Mouse (Mus musculus) spleen, embryonic (tissue): ENCODE measurements around the gene Optc.

Source experiments
- CTCF ChIA-PET: fragments of 350-600 bp; sonication (Branson Sonifier 250); formaldehyde crosslinking; loops from one replicate; lab custom pipeline; 2022; lab: Charles Lee

Optc gene

GRCm38 (mm10) chr1:133907949-133908658 is at the start of gene Optc:
Gene Optc, minus strand, starts transcription at chr1:133907999.
- CTCF ChIA-PET: no interaction called here

DNA sequence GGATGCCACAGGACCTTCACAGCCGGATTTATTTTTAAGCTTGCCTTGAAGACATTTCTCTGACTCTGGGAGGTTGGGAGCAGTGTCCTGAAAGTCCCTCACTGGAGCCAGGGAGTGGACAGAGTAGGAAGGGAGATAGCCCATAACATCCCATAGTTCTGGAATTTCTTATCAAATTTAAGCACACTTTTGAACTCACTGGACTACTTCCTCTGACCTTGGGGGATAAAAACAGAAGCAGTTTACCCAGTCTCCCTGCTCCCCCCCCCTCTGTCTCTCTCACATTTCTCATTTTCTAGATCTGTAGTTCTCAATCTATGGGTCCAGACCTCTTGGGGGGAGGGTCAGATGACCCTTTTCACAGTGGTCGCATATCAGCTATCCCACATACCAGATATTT is 46.2 kb upstream of the Optc start:
- CTCF ChIA-PET: interaction anchor here (0.6 kb wide), 1 partner anchor 84 kb away, joined by 6 read pairs; no protein-coding TSS in a partner anchor

GRCm38 (mm10) chr1:133953261-133953742 is 45.5 kb upstream of the Optc start:
- CTCF ChIA-PET: no interaction called here

GRCm38 (mm10) chr1:133951598-133951997 is 43.8 kb upstream of the Optc start:
- CTCF ChIA-PET: no interaction called here

DNA sequence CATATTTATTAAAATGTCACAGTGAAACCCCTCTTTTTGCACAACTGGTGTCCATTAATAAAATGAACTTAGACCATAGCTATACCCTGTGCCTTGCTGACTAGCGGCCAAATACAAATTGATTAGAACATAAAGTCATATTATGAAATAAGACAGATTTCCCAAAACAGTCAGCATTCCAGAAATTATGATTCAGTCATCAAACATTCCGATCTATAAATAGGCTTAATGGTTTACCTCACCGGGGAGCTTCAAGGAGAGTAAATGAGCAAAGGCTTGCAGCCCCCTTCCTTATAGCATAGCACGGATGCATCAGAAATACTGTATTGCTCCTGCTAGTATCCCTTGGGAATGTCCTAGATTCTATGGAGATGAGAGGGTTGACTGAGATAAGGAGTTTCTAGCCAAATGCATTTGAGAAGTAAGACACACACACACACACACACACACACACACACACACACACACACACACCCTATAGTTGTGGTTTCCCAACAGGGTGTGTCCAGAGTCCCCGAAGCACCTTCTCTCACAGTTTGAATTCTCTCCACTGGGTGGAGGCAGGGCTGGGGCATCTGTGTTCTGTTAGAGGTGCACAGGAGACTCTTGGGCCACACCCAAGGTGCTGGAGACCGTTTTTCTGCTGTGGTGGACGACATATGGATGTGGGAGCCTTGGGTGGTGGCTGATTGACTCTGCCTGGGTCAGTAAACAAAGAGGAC is 42.4 kb upstream of the Optc start:
- CTCF ChIA-PET: no interaction called here

- CTCF ChIA-PET: no interaction called here
Measured at GRCm38 (mm10) chr1:133945106-133945505, 37.3 kb upstream of the Optc start.

- CTCF ChIA-PET: no interaction called here
Measured at GRCm38 (mm10) chr1:133941904-133942303, 34.1 kb upstream of the Optc start.

GRCm38 (mm10) chr1:133941158-133941860 is 33.5 kb upstream of the Optc start:
- CTCF ChIA-PET: no interaction called here

GRCm38 (mm10) chr1:133940481-133941092 is 32.8 kb upstream of the Optc start:
- CTCF ChIA-PET: interaction anchor here (0.5 kb wide), 1 partner anchor 219 kb away, joined by 3 read pairs; no protein-coding TSS in a partner anchor

- CTCF ChIA-PET: no interaction called here
Measured at GRCm38 (mm10) chr1:133939708-133940107, 31.9 kb upstream of the Optc start.

- CTCF ChIA-PET: interaction anchor here (0.6 kb wide), 1 partner anchor 200 kb away, joined by 3 read pairs; no protein-coding TSS in a partner anchor
Measured at GRCm38 (mm10) chr1:133936169-133936568, 28.4 kb upstream of the Optc start.

DNA sequence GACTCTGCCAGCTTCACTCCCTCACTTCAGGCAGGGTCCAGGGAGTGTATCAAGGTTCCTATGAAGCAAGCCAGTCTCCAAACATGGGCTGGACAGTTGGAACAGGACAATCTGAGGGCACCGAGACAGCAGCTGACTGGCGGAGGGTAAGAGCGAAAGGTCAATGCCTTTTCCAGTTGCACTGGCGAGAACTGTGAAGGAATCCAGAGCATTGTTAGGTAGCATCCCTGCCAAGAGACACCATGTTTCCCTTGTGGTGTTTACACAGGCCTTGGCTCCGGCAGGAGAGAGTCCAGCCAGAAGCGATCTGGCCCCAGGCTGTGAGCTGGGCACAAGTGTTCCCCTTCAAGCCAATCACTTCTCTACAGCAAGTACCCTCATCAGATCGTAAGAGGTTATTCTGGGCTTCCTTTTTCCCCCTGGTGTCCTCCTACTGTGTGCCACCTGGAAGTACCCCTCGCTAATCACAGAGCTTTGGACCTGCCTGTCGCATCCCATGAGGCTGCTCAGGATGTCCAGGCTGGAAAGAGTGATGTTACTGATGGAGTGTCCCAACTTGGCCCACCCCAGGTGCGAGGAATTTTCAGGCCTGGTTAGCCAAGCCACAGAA is 26.7 kb upstream of the Optc start:
- CTCF ChIA-PET: no interaction called here

DNA sequence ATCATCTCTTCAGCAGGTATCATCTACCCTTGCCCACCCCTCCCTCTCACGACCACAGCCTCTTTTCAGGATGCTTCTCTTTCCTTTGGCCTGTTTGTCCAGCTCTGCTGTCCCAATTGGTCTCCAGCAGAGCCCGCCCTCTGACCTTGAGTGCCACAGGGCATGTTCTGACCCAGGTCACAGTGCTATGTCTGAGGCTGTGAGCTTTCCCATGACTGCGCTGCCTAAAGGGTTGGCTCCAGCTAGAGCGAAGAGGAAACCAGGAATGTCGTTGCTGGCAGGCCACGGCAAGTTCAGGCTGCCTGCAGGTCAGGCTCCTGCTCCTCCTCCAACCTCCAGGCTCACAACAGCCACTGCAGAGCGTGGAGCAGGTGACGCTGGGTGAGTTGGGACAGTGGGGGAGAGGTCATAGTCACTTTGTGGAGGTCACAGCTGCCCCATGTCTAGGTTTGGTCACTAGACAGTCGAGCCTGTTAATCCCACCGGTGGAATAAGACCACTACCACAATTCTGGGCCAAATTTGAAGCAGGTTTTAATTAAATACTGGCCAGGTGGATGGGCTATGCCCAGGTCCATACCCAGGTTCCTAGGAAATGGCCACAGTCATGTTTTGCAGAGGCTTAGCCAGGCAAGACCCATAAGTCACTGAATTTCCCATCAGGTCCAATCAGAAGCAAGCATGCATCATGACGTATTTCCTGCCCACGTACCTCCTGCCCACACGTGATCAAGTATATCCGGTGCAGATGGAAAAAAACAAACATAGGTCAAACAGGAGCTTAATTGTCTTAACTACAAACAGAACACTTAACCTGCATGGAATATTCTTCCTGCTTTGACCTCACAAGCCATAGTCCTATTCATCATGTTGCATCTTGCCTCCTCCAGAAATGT is 25.7 kb upstream of the Optc start:
- CTCF ChIA-PET: no interaction called here

GRCm38 (mm10) chr1:133929980-133930379 is 22.2 kb upstream of the Optc start:
- CTCF ChIA-PET: no interaction called here

- CTCF ChIA-PET: no interaction called here
Measured at GRCm38 (mm10) chr1:133925223-133925622, 17.4 kb upstream of the Optc start.

GRCm38 (mm10) chr1:133924141-133924875 is 16.5 kb upstream of the Optc start:
- CTCF ChIA-PET: interaction anchor here (0.7 kb wide), 1 partner anchor 666 kb away, joined by 3 read pairs; no protein-coding TSS in a partner anchor

GRCm38 (mm10) chr1:133923071-133923470 is 15.3 kb upstream of the Optc start:
- CTCF ChIA-PET: no interaction called here

DNA sequence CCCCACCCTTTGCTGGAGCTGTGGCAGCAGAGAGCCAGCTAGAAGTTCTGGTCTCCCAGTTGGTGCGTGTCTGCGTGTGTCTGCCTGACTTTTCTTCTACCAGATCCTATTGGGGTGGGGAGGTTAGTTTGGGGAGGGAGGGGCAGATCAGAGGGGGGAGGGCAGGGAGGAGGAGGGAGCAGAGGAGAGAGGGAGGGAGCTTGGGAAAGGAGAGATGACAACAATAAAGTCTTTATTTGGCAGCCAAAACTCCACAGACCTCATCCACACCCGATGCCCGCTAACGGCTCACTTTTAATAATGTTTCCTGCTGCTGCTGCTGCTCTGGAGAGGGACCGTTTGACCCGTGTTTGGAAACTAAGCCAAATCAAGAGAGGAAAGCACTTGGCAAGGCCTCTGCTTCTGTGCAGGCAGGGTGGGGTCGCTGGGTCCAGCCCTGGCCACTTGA is 13.5 kb upstream of the Optc start, which contains the start of gene Prelp:
Gene Prelp, minus strand, starts transcription at position 111 of the 448 bp plus-strand sequence.
- CTCF ChIA-PET: interaction anchor here (0.7 kb wide), 1 partner anchor 185 kb away, joined by 3 read pairs; no protein-coding TSS in a partner anchor

DNA sequence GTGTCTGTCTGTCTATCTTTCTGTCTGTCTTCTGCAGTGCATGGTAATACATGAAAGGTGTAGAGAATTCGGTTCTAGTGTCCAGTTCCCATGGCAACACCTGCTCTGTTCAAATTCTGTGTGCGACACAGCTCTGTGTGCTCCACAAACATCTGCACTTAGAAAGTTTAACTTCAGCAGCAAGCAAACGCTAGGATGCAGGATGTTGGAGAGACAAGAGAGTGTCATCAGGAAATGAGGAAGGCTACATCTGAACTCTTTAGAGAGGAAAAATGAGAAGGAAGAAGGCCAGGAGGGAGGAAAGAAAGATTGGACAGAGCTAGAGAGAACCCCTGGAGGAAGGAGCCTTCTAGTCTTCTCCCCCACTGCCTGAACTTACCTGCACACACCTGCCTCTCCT is 13.1 kb upstream of the Optc start:
- CTCF ChIA-PET: no interaction called here
